Mouse (Mus musculus) T-helper 2 cell (primary cell): ENCODE measurements around the gene Tnk2.

Source experiments
- in situ Hi-C: fragments of 300-600 bp; cut with MboI, MseI; formaldehyde crosslinking; loops from one replicate; pipeline ENCODE4 v1.15.1; 2025; ENCODE audit warnings: high pct_unique_total_duplicates

Gene Tnk2

GRCm38 (mm10) chr16:32709116-32709515 is 65.4 kb downstream of the Tnk2 start:
- in situ Hi-C loops: no loop called here

GRCm38 (mm10) chr16:32710426-32711070 is 66.9 kb downstream of the Tnk2 start:
- in situ Hi-C loops: no loop called here

- in situ Hi-C loops: no loop called here
These were observed 68.5 kb downstream of the Tnk2 start for GRCm38 (mm10) chr16:32712202-32712601.

GRCm38 (mm10) chr16:32713556-32713955 is 69.9 kb downstream of the Tnk2 start:
- in situ Hi-C loops: no loop called here

- in situ Hi-C loops: no loop called here
These were observed 71.7 kb downstream of the Tnk2 start for GRCm38 (mm10) chr16:32715364-32715763.

- in situ Hi-C loops: no loop called here
These were observed 79.5 kb downstream of the Tnk2 start for GRCm38 (mm10) chr16:32723163-32723562.

- in situ Hi-C loops: no loop called here
These were observed 80.1 kb downstream of the Tnk2 start for GRCm38 (mm10) chr16:32723767-32724166.

- in situ Hi-C loops: no loop called here
These were observed 80.6 kb downstream of the Tnk2 start for GRCm38 (mm10) chr16:32724259-32724658.

GRCm38 (mm10) chr16:32726501-32726900 is 82.8 kb downstream of the Tnk2 start:
- in situ Hi-C loops: no loop called here

- in situ Hi-C loops: no loop called here
These were observed 84.6 kb downstream of the Tnk2 start for GRCm38 (mm10) chr16:32728240-32728639.

GRCm38 (mm10) chr16:32728730-32729129 is 85.1 kb downstream of the Tnk2 start:
- in situ Hi-C loops: no loop called here
